Mouse (Mus musculus) hindbrain, embryonic 15.5 days (tissue): ENCODE measurements around the gene Ipo13. TPM values are rescaled to one million over a fixed set of nuclear protein-coding genes. Genes with fewer than 3 reads are reported as not detected.

Source experiments
- ATAC-seq: fragments of 200-750 bp; cut with Nextera tagmentation; 2 replicates; pipeline ENCODE4 v1.8.0; 2017; ENCODE audit warnings: low read depth, moderate number of reproducible peaks, moderate TSS enrichment; ENCODE audit not compliant: low FRiP score
- H3K27ac ChIP-seq: fragments of 300-500 bp; sonication (generic); replicated peaks from 2 replicates; pipeline ENCODE4 v1.5.1; 2015; ENCODE audit warnings: mild to moderate bottlenecking, inconsistent platforms
- H3K27me3 ChIP-seq: fragments of 300-500 bp; sonication (generic); 2 replicates; pipeline ENCODE4 v1.6.1; 2015; ENCODE audit warnings: control low read depth, inconsistent platforms
- H3K36me3 ChIP-seq: fragments of 300-500 bp; sonication (generic); 2 replicates; pipeline ENCODE4 v1.6.1; 2015; ENCODE audit warnings: control low read depth, inconsistent platforms
- H3K4me1 ChIP-seq: fragments of 300-500 bp; sonication (generic); replicated peaks from 2 replicates; pipeline ENCODE4 v1.6.1; 2015; ENCODE audit warnings: control low read depth, inconsistent platforms
- H3K4me2 ChIP-seq: fragments of 300-500 bp; sonication (generic); 2 replicates; pipeline ENCODE4 v1.6.1; 2015; ENCODE audit warnings: moderate library complexity, mild to moderate bottlenecking, inconsistent platforms
- H3K4me3 ChIP-seq: fragments of 300-500 bp; sonication (generic); 2 replicates; pipeline ENCODE4 v1.5.1; 2015; ENCODE audit warnings: mild to moderate bottlenecking, inconsistent platforms
- H3K9ac ChIP-seq: fragments of 300-500 bp; sonication (generic); 2 replicates; pipeline ENCODE4 v1.6.1; 2015; ENCODE audit warnings: inconsistent platforms
- H3K9me3 ChIP-seq: fragments of 300-500 bp; sonication (generic); 2 replicates; pipeline ENCODE4 v1.6.1; 2016; ENCODE audit warnings: control low read depth, inconsistent platforms
- WGBS: fragments of 180-500 bp; shearing (Covaris S2); methylation state at CpG from one replicate; pipeline ENCODE4 v1.1.7; 2015; 5-methylcytosine and 5-hydroxymethylcytosine counted together
- polyA plus RNA-seq: library from polyadenylated mRNA; unstranded; fragments of >200 nt; fragmentation: Nextera tagmentation; extraction: Ambion mirVana; gene quantifications from 2 replicates; pipeline ENCODE4 v1.2.1, GENCODE M21; 2015

Gene Ipo13
- polyA plus RNA-seq, 1 experiment from 2014 or later: 68.8 TPM

DNA sequence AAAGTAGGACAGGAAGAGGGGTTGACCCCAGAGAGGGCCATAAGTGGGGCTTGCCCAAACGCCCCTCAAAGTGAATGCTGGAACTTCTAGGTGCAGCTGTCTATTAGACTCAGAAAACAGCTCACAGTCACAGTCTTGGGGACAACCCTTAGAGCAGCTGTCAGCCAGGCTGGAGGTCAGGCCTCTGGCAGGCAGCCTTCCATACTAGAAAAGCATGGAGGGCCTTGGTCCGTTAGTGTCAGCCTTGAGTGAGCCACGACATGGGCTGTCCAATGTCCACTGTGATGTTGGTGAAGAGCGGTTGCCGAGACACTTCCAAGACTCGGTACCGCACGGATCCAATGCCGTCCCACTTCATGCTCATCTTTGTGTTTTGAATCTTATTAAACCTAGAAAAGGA is 41.2 kb downstream of the Ipo13 start:
- no peaks in the 10 kb centered on the region for H3K9me3 ChIP-seq
- no peak overlapping the region for H3K27ac ChIP-seq
- H3K9ac ChIP-seq: no peak overlapping the region
- peaks cover 15% of the 10 kb centered on the region for H3K4me1 ChIP-seq
- no peak for ATAC-seq
- H3K4me2 ChIP-seq: no peak overlapping the region
- WGBS: 91% methylated on average over 9 of the region's 9 CpGs
- no peaks in the 10 kb centered on the region for H3K27me3 ChIP-seq
- H3K4me3 ChIP-seq: no peak overlapping the region
- peaks cover 34% of the 10 kb centered on the region for H3K36me3 ChIP-seq

DNA sequence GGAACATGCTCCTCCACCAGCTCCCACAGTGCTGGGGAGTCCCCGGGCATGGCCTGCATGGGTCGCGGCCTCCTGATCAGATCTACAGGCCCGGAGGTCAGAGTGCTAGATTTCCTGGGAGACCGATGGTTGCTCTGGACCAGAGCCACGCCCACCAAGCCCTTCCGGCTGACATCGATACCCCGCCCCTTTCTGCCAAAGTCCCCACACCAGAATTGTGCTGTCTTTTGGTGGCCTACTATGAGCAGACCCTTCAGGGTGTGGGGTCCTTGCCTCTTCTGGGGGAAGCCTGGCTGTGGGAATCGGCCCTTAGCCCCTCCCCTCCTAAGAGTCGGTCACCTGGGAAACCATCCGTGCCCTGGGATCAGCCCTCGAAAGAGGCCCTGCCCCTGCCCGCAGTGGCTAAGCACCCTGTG is 42.3 kb downstream of the Ipo13 start, which contains the start of gene Ccdc24:
Gene Ccdc24 (minus strand): TSS at position 87 of the 416 bp plus-strand sequence.
- Histone ChIP-seq H3K9me3 (no peaks in the 10 kb centered on the region), H3K36me3 (peaks cover 33% of the 10 kb centered on the region), H3K27me3 (no peaks in the 10 kb centered on the region), H3K4me3 (no peak within 1 kb of the TSS), H3K4me1 (peaks cover 15% of the 10 kb centered on the region; the same call in 1 of the 2 replicates), H3K27ac (no peak within 1 kb of the TSS), H3K9ac (no peak within 1 kb of the TSS), H3K4me2 (peak within 1 kb of the TSS; percentile 36)
- WGBS: 5% methylated on average over 14 of the region's 14 CpGs
- no peak for ATAC-seq

DNA sequence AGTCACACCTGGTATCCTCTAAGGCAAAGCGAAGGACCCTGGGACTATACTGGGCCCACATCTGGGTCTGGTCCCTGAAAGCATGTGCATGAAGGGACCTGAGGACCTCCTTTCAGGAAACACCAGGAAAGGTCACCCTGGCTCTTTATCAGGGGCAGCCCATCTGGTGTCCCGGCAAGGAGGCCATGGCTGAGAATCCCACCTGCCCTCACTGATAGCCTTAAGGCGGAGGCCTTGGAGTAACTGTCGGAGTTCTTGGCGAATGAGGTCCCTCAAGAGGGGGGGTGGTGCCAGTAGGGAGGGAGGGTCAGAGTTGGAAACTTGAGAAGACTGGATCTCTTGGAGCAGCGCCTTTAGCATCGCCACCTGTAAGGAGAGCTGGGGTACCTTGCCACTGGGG is 43.0 kb downstream of the Ipo13 start:
- Histone ChIP-seq H3K36me3 (peaks cover 27% of the 10 kb centered on the region), H3K9me3 (no peaks in the 10 kb centered on the region), H3K4me1 (peaks cover 15% of the 10 kb centered on the region; the same call in 1 of the 2 replicates), H3K4me3 (no peak overlapping the region), H3K9ac (no peak overlapping the region), H3K4me2 (no peak overlapping the region), H3K27ac (no peak overlapping the region), H3K27me3 (no peaks in the 10 kb centered on the region)
- WGBS: 70% methylated on average over 7 of the region's 7 CpGs
- no peak for ATAC-seq

DNA sequence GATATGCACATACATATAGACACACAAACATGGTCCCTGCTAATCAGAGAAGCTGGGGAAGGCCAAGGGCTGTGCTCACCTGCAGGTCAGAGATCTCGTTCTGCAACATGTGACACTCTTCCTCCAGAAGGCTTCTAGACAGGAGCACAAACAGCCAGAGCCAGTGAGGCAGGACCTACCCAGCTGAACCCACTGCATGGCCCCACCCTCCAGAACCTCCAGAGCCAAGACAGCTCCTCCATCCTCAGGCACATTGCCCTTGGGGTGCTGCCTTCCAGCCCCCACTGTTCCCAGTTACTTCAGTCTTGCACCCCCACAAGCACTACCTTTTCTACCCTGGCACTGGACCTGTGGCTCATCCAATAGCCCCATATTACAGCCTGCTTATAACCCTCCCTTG is 44.4 kb downstream of the Ipo13 start:
- no peak overlapping the region for H3K9ac ChIP-seq
- H3K4me3 ChIP-seq: no peak overlapping the region
- H3K4me2 ChIP-seq: no peak overlapping the region
- no peaks in the 10 kb centered on the region for H3K9me3 ChIP-seq
- WGBS: 63% methylated on average over 1 of the region's 1 CpGs
- H3K36me3 ChIP-seq: peaks cover 14% of the 10 kb centered on the region; the same call in 1 of the 2 replicates
- H3K27ac ChIP-seq: no peak overlapping the region
- no peak for ATAC-seq
- H3K27me3 ChIP-seq: no peaks in the 10 kb centered on the region
- peaks cover 21% of the 10 kb centered on the region; the same call in 1 of the 2 replicates for H3K4me1 ChIP-seq

DNA sequence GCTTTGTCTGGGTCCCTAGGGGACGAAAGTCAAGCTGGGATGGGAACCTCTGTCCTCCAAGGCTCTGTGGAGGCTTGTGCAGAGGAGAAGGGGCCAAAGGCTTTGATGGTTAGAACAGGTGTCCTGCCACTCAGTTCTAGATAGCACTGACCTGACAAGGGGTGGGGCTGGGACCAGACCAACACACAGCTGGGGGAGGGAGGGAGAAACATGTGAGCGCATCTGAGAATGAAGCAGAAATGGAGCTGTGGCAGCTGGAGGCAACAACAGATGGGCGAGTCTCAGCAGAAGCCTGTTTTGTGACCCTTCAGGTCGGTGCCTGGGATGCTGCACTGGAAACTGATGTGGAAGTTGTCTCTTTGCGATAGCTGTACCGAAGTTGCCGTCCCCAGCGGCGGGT is 45.5 kb downstream of the Ipo13 start:
- Histone ChIP-seq H3K4me2 (no peak overlapping the region), H3K9ac (no peak overlapping the region), H3K4me1 (peaks cover 21% of the 10 kb centered on the region; the same call in 1 of the 2 replicates), H3K27ac (no peak overlapping the region), H3K27me3 (no peaks in the 10 kb centered on the region), H3K9me3 (no peaks in the 10 kb centered on the region), H3K36me3 (peaks cover 9% of the 10 kb centered on the region; the same call in 1 of the 2 replicates), H3K4me3 (no peak overlapping the region)
- WGBS: 65% methylated on average over 9 of the region's 9 CpGs
- no peak for ATAC-seq

DNA sequence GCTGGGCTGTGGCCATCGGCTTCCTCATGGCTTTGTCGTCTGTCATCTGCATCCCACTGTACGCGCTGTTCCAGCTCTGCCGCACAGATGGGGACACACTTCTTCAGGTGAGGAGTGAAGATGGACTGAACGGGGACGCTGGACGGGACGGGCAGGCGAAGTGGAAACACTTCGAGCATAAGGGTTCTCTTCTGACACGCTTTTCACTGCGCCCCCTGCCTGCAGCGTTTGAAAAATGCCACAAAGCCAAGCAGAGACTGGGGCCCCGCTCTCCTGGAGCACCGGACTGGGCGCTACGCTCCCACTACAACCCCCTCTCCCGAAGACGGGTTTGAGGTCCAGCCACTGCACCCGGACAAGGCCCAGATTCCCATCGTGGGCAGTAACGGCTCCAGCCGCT is 47.0 kb downstream of the Ipo13 start:
- WGBS: 13% methylated on average over 24 of the region's 24 CpGs
- H3K36me3 ChIP-seq: no peaks in the 10 kb centered on the region
- no peak overlapping the region for H3K9ac ChIP-seq

DNA sequence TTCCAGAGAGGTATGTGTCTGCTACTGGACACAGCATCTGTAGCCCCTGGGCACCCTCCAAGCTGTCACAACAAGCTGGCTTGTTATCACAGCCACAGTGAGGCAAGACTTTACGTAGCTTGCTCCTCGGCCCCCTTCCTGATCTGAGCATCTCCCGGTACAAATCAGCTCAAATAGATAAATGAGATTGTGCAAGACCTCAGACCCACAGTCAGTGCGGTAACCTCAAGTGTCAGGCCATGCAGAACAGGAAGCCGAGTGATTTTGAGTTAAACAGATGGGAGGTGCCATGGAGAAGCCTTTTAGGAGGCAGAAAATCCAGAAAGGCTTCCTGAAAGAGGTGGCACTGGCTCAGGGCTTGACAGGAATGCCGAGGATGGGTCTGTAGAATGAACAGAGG is 47.8 kb downstream of the Ipo13 start:
- 77% methylated on average over 6 of the region's 6 CpGs for WGBS

More for the DNA sequence above, 47.0 kb downstream of the Ipo13 start:
- Histone ChIP-seq H3K9me3 (no peaks in the 10 kb centered on the region), H3K4me3 (no peak overlapping the region), H3K27me3 (no peaks in the 10 kb centered on the region), H3K27ac (no peak overlapping the region), H3K4me1 (peaks cover 21% of the 10 kb centered on the region; the same call in 1 of the 2 replicates), H3K4me2 (no peak overlapping the region)
- no peak for ATAC-seq

DNA sequence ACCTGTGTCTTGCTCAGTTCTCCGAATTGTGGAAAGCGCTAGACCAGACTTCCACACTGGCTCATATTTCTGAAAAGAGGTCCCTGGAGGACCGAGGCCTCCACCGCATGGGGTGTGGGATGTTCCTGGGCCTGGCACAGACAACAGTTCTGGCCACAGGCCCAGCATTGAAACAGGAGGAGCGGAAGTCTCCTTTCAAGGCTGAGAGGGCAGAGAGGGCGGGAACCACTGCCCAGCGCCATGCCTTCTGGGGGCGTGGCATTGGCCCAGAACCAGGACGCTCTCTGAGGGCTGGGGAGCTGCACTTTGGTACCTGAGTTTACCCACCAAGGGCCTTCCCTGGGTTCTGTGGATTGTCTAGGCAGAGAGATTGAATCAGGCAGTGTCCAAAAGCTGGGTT is 48.7 kb downstream of the Ipo13 start:
- Histone ChIP-seq H3K27ac (no peak overlapping the region), H3K9ac (no peak overlapping the region), H3K4me1 (peaks cover 16% of the 10 kb centered on the region; the same call in 1 of the 2 replicates), H3K4me2 (no peak overlapping the region), H3K27me3 (no peaks in the 10 kb centered on the region), H3K36me3 (no peaks in the 10 kb centered on the region), H3K9me3 (no peaks in the 10 kb centered on the region), H3K4me3 (no peak overlapping the region)
- 56% methylated on average over 9 of the region's 9 CpGs for WGBS
- no peak for ATAC-seq

More for the DNA sequence above, 47.8 kb downstream of the Ipo13 start:
- H3K27me3 ChIP-seq: no peaks in the 10 kb centered on the region
- no peak overlapping the region for H3K9ac ChIP-seq
- ATAC-seq: no peak
- no peaks in the 10 kb centered on the region for H3K9me3 ChIP-seq
- H3K4me3 ChIP-seq: no peak overlapping the region
- H3K4me1 ChIP-seq: peaks cover 16% of the 10 kb centered on the region; the same call in 1 of the 2 replicates
- no peaks in the 10 kb centered on the region for H3K36me3 ChIP-seq
- no peak overlapping the region for H3K27ac ChIP-seq
- no peak overlapping the region for H3K4me2 ChIP-seq

DNA sequence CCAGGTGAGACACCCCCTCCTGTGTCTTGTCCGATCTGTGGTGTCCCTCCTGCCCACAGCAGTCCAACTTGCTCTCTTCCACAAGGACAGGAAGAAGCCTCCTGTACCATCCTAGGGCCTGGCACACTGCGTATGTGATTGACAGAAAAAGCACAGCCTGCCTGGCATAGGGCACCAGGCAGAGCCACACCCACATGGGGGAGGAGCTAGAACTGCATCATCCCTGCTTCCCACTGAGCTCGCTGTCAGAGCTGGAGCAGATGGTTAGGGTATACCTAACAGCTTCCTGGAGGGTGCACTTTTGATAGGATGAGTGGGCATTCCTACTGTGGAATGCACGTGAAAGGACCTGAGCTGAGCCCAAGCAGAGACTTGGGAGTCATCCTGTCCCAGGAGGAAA is 52.0 kb downstream of the Ipo13 start:
- ATAC-seq: peak; percentile 72; the same call in 1 of the 2 replicates
- H3K9me3 ChIP-seq: no peaks in the 10 kb centered on the region
- H3K4me2 ChIP-seq: no peak overlapping the region
- H3K4me1 ChIP-seq: peaks cover 9% of the 10 kb centered on the region; the same call in 1 of the 2 replicates
- H3K27ac ChIP-seq: no peak overlapping the region
- no peaks in the 10 kb centered on the region for H3K36me3 ChIP-seq
- no peaks in the 10 kb centered on the region for H3K27me3 ChIP-seq
- 18% methylated on average over 4 of the region's 4 CpGs for WGBS
- H3K9ac ChIP-seq: no peak overlapping the region
- no peak overlapping the region for H3K4me3 ChIP-seq

DNA sequence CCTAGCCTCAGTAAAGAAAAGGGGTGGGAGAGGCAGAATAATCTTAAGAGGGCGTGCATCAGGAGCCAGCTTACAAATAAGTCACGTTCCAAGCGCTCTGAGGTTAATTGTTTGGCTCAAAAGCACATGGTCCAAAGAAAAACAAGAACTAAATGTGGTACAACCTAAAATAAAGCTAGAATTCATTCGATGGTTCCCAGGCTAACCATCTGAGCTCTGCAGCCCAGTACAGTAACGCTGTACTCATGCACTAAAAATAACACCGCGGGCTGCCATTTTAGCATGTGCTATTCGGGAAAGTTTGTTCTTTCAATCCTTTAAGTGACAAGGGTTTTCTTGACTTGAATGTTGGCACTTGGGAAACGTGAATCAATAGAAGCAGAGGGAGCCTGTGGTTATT is 54.2 kb downstream of the Ipo13 start:
- WGBS: 76% methylated on average over 9 of the region's 9 CpGs
- no peak for ATAC-seq
- H3K9ac ChIP-seq: no peak overlapping the region
- H3K4me3 ChIP-seq: no peak overlapping the region
- no peak overlapping the region for H3K4me2 ChIP-seq
- H3K27ac ChIP-seq: no peak overlapping the region
- H3K9me3 ChIP-seq: no peaks in the 10 kb centered on the region
- peaks cover 6% of the 10 kb centered on the region; the same call in 1 of the 2 replicates for H3K36me3 ChIP-seq
- no peaks in the 10 kb centered on the region for H3K27me3 ChIP-seq
- H3K4me1 ChIP-seq: peaks cover 9% of the 10 kb centered on the region; the same call in 1 of the 2 replicates

DNA sequence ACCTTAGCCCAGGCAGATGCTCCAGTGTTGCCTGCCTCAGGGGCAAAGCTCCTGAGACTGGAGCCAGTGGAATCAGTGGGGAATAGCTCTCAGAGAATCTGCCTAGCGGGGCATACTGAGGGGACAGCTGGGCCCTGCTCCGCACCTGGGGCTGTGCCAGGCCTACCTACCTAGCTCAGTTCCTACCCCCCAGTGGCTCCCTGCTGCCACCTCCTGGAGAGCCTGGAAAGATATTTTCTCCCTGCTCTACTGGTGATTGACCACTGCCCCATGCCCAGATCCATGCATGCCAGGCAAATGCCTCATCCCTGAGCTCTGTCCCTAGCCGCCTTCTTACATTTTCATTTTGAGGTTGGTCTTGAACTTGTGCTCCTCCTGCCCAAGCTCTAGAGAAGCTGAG is 56.0 kb downstream of the Ipo13 start:
- Histone ChIP-seq H3K9me3 (no peaks in the 10 kb centered on the region), H3K4me3 (no peak overlapping the region), H3K27me3 (no peaks in the 10 kb centered on the region), H3K9ac (no peak overlapping the region), H3K27ac (no peak overlapping the region), H3K36me3 (peaks cover 6% of the 10 kb centered on the region; the same call in 1 of the 2 replicates), H3K4me2 (no peak overlapping the region), H3K4me1 (peaks cover 15% of the 10 kb centered on the region)
- ATAC-seq: peak; percentile 27
- 56% methylated on average over 3 of the region's 3 CpGs for WGBS

DNA sequence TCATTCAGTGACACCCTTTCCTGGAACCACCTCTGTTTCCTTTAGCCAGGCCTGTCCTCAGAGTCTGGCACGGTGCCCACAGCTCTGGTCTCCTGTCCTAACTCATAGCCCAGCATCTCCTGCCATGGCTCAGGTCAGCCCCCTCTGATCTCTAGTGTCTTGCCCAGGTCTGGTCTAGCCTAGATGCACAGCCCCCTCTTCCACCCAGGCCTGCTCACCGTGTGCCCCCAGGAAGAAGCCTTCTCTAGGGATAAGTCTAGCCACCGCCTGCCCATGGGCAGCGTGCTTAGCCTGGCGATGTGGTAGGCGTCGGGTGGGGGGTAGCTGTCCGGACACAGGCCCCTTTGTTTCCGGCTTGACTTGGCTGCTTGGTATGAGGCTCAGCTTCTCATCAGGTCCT is 59.7 kb downstream of the Ipo13 start:
- peak; percentile 59 for ATAC-seq
- H3K9me3 ChIP-seq: no peaks in the 10 kb centered on the region
- H3K4me3 ChIP-seq: no peak overlapping the region
- no peak overlapping the region for H3K9ac ChIP-seq
- 65% methylated on average over 9 of the region's 9 CpGs for WGBS
- H3K4me2 ChIP-seq: no peak overlapping the region
- H3K4me1 ChIP-seq: peaks cover 18% of the 10 kb centered on the region
- no peaks in the 10 kb centered on the region for H3K27me3 ChIP-seq
- peak overlapping the region; percentile 75 for H3K27ac ChIP-seq
- peaks cover 6% of the 10 kb centered on the region; the same call in 1 of the 2 replicates for H3K36me3 ChIP-seq
